Mouse (Mus musculus) macrophage (primary cell): Measurements from ENCODE around the gene Cfap97. TPM values are rescaled to one million over a fixed set of nuclear protein-coding genes. Genes with fewer than 3 reads are reported as not detected.
"Not testable (repeated sequence)": the region's sequence is repeated elsewhere in the genome, so short reads cannot be mapped to it uniquely, and the experiment has no call there.

Experiments used
- H3K27ac ChIP-seq: fragments of 350-480 bp; formaldehyde crosslinking; 2 replicates; pipeline ENCODE4 v1.9.0; 2021
- H3K36me3 ChIP-seq: fragments of 350-480 bp; formaldehyde crosslinking; 2 replicates; pipeline ENCODE4 v1.9.0; 2021; ENCODE audit errors: inconsistent target
- H3K4me3 ChIP-seq: fragments of 350-480 bp; formaldehyde crosslinking; 2 replicates; pipeline ENCODE4 v1.9.0; 2021; ENCODE audit errors: inconsistent target
- H3K79me2 ChIP-seq: fragments of 350-480 bp; formaldehyde crosslinking; 2 replicates; pipeline ENCODE4 v1.9.0; 2021; ENCODE audit errors: inconsistent target
- WGBS: methylation state at CpG from one replicate; pipeline ENCODE4 v1.1.7; 2026; ENCODE audit warnings: inconsistent platforms; ENCODE audit not compliant: missing documents; 5-methylcytosine and 5-hydroxymethylcytosine counted together
- polyA plus RNA-seq: library from polyadenylated mRNA; stranded (reverse); fragments of 250-400 nt; gene quantifications from 3 replicates; pipeline ENCODE4 v1.2.4, GENCODE M21; 2018; ENCODE audit warnings: inconsistent platforms

Gene Cfap97
- polyA plus RNA-seq, 1 experiment from 2014 or later, result 10.8 TPM

GRCm38 (mm10) chr8:46225501-46225900 is 73.9 kb downstream of the Cfap97 start:
- 87% methylated on average over 3 of the region's 3 CpGs for WGBS
- H3K27ac ChIP-seq, result no peak overlapping the region
- no peak overlapping the region for H3K4me3 ChIP-seq
- H3K79me2 ChIP-seq, result no peaks in the 10 kb centered on the region
- H3K36me3 ChIP-seq, result no peaks in the 10 kb centered on the region

- no peak overlapping the region for H3K27ac ChIP-seq
- no peak overlapping the region for H3K4me3 ChIP-seq
- WGBS, result 93% methylated on average over 4 of the region's 5 CpGs
- no peaks in the 10 kb centered on the region for H3K36me3 ChIP-seq
- no peaks in the 10 kb centered on the region for H3K79me2 ChIP-seq
Measured at GRCm38 (mm10) chr8:46226622-46227021, 75.1 kb downstream of the Cfap97 start.

GRCm38 (mm10) chr8:46231968-46232367 is 80.4 kb downstream of the Cfap97 start:
- 96% methylated on average over 6 of the region's 7 CpGs for WGBS
- H3K27ac ChIP-seq, H3K36me3 ChIP-seq, H3K79me2 ChIP-seq, H3K4me3 ChIP-seq: not testable (repeated sequence)

- Histone ChIP-seq H3K4me3 (no peak overlapping the region), H3K36me3 (no peaks in the 10 kb centered on the region), H3K79me2 (no peaks in the 10 kb centered on the region), H3K27ac (no peak overlapping the region)
- WGBS, result 74% methylated on average over 7 of the region's 8 CpGs
Measured at GRCm38 (mm10) chr8:46232798-46233197, 81.2 kb downstream of the Cfap97 start.

- WGBS, result 89% methylated on average over 4 of the region's 4 CpGs
- H3K79me2 ChIP-seq, result no peaks in the 10 kb centered on the region
- no peak overlapping the region for H3K4me3 ChIP-seq
- no peak overlapping the region for H3K27ac ChIP-seq
- no peaks in the 10 kb centered on the region for H3K36me3 ChIP-seq
Measured at GRCm38 (mm10) chr8:46234736-46235135, 83.2 kb downstream of the Cfap97 start.

- Histone ChIP-seq H3K36me3 (no peaks in the 10 kb centered on the region), H3K4me3 (no peak overlapping the region), H3K27ac (no peak overlapping the region), H3K79me2 (no peaks in the 10 kb centered on the region)
- 62% methylated on average over 7 of the region's 7 CpGs for WGBS
Measured at GRCm38 (mm10) chr8:46236441-46237223, 85.1 kb downstream of the Cfap97 start.

GRCm38 (mm10) chr8:46241568-46242374 is 90.2 kb downstream of the Cfap97 start:
- Histone ChIP-seq H3K4me3 (no peak overlapping the region), H3K36me3 (no peaks in the 10 kb centered on the region)
- WGBS, result 36% methylated on average over 13 of the region's 13 CpGs

GRCm38 (mm10) chr8:46242946-46243345 is 91.4 kb downstream of the Cfap97 start:
- H3K27ac ChIP-seq, result no peak overlapping the region
- no peaks in the 10 kb centered on the region for H3K79me2 ChIP-seq
- 82% methylated on average over 7 of the region's 7 CpGs for WGBS
- no peaks in the 10 kb centered on the region for H3K36me3 ChIP-seq
- no peak overlapping the region for H3K4me3 ChIP-seq

More at GRCm38 (mm10) chr8:46241568-46242374, 90.2 kb downstream of the Cfap97 start:
- Histone ChIP-seq H3K79me2 (no peaks in the 10 kb centered on the region), H3K27ac (no peak overlapping the region)

Other genes starting within 250 kb of the Cfap97 start
- gene Ccdc110, start 217.2 kb upstream of the Cfap97 start, polyA plus RNA-seq, result not detected in 3 replicates
- gene 1700029J07Rik, start 176.5 kb upstream of the Cfap97 start, polyA plus RNA-seq, result 0.20 to 0.27 TPM (median 0.22 TPM) in 3 replicates
- gene Ufsp2, start 176.2 kb upstream of the Cfap97 start, polyA plus RNA-seq, result 46.5 to 83.4 TPM (median 48.1 TPM) in 3 replicates
- not detected in 3 replicates for gene Lrp2bp, start 152.5 kb upstream of the Cfap97 start, polyA plus RNA-seq
- 0.47 to 1.7 TPM (median 0.94 TPM) in 3 replicates for gene Ankrd37, start 146.1 kb upstream of the Cfap97 start, polyA plus RNA-seq
- gene Snx25, start 388 bp downstream of the Cfap97 start, polyA plus RNA-seq, result 7.9 to 9.6 TPM (median 9.2 TPM) in 3 replicates
- 90.6 to 146 TPM (median 92.1 TPM) in 3 replicates for gene Slc25a4, start 59.5 kb downstream of the Cfap97 start, polyA plus RNA-seq
- not detected in 3 replicates for gene Helt, start 142.9 kb downstream of the Cfap97 start, polyA plus RNA-seq